Mouse (Mus musculus) stomach, embryonic 15.5 days (tissue): ENCODE measurements around the gene St6galnac3. TPM values are rescaled to one million over a fixed set of nuclear protein-coding genes. Genes with fewer than 3 reads are reported as not detected.

ENCODE experiments used
- ATAC-seq: fragments of 200-750 bp; cut with Nextera tagmentation; 2 replicates; pipeline ENCODE4 v1.8.0; 2017; ENCODE audit warnings: low read depth, moderate number of reproducible peaks, moderate TSS enrichment; ENCODE audit not compliant: insufficient read depth, low FRiP score
- H3K27ac ChIP-seq: fragments of 300-500 bp; sonication (generic); 2 replicates; pipeline ENCODE4 v1.5.1; 2015; ENCODE audit warnings: mild to moderate bottlenecking, inconsistent platforms
- H3K27me3 ChIP-seq: fragments of 300-500 bp; sonication (generic); replicated peaks from 2 replicates; pipeline ENCODE4 v1.6.1; 2015; ENCODE audit warnings: inconsistent platforms
- H3K36me3 ChIP-seq: fragments of 300-500 bp; sonication (generic); 2 replicates; pipeline ENCODE4 v1.6.1; 2015; ENCODE audit warnings: inconsistent platforms
- H3K4me1 ChIP-seq: fragments of 300-500 bp; sonication (generic); 2 replicates; pipeline ENCODE4 v1.6.1; 2015; ENCODE audit warnings: inconsistent platforms
- H3K4me2 ChIP-seq: fragments of 300-500 bp; sonication (generic); 2 replicates; pipeline ENCODE4 v1.6.1; 2015; ENCODE audit warnings: mild to moderate bottlenecking, inconsistent platforms
- H3K4me3 ChIP-seq: fragments of 300-500 bp; sonication (generic); replicated peaks from 2 replicates; pipeline ENCODE4 v1.5.1; 2015; ENCODE audit warnings: inconsistent platforms
- H3K9ac ChIP-seq: fragments of 300-500 bp; sonication (generic); 2 replicates; pipeline ENCODE4 v1.6.1; 2015; ENCODE audit warnings: inconsistent platforms
- H3K9me3 ChIP-seq: fragments of 300-500 bp; sonication (generic); 2 replicates; pipeline ENCODE4 v1.6.1; 2016; ENCODE audit warnings: inconsistent platforms
- WGBS: fragments of 180-500 bp; shearing (Covaris S2); methylation state at CpG from one replicate; pipeline ENCODE4 v1.1.7; 2015; 5-methylcytosine and 5-hydroxymethylcytosine counted together
- polyA plus RNA-seq: library from polyadenylated mRNA; unstranded; fragments of >200 nt; fragmentation: Nextera tagmentation; extraction: Ambion mirVana; gene quantifications from 2 replicates; pipeline ENCODE4 v1.2.1, GENCODE M21; 2015

Gene St6galnac3
- polyA plus RNA-seq, 1 experiment from 2014 or later: 36.6 TPM

DNA sequence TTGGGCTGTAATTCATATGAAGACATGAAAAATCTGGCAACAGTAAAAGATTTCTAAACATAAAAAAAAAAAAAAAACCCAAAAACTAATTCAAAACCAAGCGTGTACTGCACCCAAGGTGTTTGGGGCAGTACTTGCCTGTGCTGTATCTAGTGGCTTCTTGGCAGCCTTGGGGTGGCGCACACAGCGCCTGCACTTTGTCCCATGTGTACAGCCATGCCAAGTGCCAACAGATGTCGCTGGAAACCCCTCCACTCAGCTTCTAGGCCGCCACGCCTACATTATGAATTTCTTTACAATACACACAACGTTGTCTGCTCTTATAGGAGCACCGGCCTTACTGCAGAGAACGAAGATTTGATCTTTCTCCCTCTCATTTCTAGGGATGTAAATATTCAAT, 130.4 kb downstream of the St6galnac3 start:
- no peak for ATAC-seq
- Histone ChIP-seq H3K36me3 (no peaks in the 10 kb centered on the region), H3K9me3 (no peaks in the 10 kb centered on the region), H3K4me2 (no peak overlapping the region), H3K9ac (no peak overlapping the region), H3K4me3 (no peak overlapping the region), H3K4me1 (no peaks in the 10 kb centered on the region), H3K27ac (no peak overlapping the region), H3K27me3 (no peaks in the 10 kb centered on the region)
- WGBS: 81% methylated on average over 9 of the region's 9 CpGs

DNA sequence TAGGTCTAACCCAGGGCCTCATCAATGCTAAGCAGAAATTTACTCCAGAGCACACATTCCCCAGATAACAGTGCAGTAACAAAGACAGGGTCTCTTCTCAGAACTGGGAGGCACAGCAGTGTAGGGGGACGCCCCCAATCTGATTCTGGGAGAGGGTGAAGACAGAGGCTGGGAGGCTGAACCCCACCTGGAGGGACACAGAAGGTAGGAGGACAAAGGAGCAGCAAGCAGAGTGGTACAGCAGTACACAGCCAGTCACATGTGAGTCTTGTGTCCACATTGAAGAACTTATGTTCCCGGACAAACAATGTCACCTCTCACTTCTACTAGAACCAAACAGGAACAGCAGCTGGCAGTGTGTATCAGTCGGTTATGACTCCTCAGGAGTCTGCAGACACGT, 131.0 kb downstream of the St6galnac3 start:
- H3K4me3 ChIP-seq: no peak overlapping the region
- no peaks in the 10 kb centered on the region for H3K9me3 ChIP-seq
- H3K4me1 ChIP-seq: no peaks in the 10 kb centered on the region
- no peak for ATAC-seq
- no peak overlapping the region for H3K4me2 ChIP-seq
- H3K9ac ChIP-seq: no peak overlapping the region
- no peaks in the 10 kb centered on the region for H3K36me3 ChIP-seq
- H3K27ac ChIP-seq: no peak overlapping the region
- WGBS: 56% methylated on average over 4 of the region's 4 CpGs
- H3K27me3 ChIP-seq: no peaks in the 10 kb centered on the region

DNA sequence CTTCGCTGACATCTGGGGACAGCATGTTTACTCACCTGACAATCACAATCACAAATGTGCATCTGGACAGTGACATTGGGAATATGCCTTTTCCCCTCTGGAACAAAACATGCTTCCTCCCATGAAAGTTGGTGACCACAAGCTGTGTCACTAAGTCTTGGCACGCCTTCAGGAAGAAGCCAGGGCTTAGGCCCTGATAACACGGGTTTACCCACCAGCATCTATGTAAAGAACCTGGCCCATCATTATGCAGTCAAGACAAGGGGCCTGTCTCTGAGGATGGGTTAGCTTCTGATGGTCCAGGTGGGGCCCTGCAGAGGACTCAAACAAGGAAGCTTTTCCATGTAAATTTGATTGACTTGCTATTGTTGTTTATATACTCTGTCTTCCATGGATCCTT, 131.9 kb downstream of the St6galnac3 start:
- WGBS: 78% methylated on average over 3 of the region's 3 CpGs

DNA sequence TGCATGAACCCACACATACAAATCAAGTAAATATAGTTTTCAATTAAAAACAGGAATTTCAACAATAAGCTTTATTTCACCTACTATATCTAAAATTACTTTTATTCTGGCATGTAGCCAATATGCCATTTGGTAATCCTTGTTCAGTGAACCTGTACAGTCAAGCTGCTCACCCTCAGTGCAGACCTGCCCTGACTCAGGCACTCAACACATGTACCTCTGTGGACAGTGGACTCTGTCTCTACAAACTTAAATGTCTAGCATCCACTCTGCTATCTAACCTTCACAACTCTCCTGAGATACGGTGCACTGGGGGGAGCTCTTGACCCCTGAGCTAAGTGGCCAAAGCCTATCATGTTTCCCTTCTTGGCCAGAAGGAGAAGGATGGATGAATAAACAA, 137.4 kb downstream of the St6galnac3 start:
- H3K27ac ChIP-seq: no peak overlapping the region
- no peak overlapping the region for H3K9ac ChIP-seq
- no peak overlapping the region for H3K4me3 ChIP-seq
- WGBS: 22% methylated on average over 1 of the region's 1 CpGs
- ATAC-seq: no peak
- H3K27me3 ChIP-seq: no peaks in the 10 kb centered on the region
- no peaks in the 10 kb centered on the region for H3K9me3 ChIP-seq
- no peaks in the 10 kb centered on the region for H3K4me1 ChIP-seq
- H3K4me2 ChIP-seq: no peak overlapping the region
- no peaks in the 10 kb centered on the region for H3K36me3 ChIP-seq

More for the DNA sequence above, 131.9 kb downstream of the St6galnac3 start:
- H3K27me3 ChIP-seq: no peaks in the 10 kb centered on the region
- no peaks in the 10 kb centered on the region for H3K36me3 ChIP-seq
- no peak overlapping the region for H3K27ac ChIP-seq
- no peak overlapping the region for H3K4me3 ChIP-seq
- H3K9ac ChIP-seq: no peak overlapping the region
- no peaks in the 10 kb centered on the region for H3K4me1 ChIP-seq
- ATAC-seq: no peak
- no peaks in the 10 kb centered on the region for H3K9me3 ChIP-seq
- H3K4me2 ChIP-seq: no peak overlapping the region

DNA sequence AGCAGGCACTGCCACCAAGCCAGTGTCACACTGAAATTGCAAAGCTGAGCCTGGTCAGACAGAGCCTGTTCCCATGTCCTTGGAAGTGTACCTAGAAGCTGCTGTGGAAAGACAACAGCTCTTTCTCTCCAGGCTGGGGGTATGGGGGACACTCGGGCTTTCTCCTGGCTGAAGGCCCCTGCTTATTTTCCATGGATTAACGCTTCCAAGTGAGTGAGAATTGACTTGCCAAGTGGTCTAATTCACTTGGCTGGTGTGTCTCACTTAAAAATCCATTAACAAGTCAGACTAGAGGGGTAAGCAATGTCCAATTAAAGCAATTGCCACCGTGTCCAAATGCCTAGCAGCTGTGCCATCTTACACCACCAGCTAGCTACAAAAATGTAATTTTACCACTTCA, 140.1 kb downstream of the St6galnac3 start:
- H3K9me3 ChIP-seq: no peaks in the 10 kb centered on the region
- no peaks in the 10 kb centered on the region for H3K27me3 ChIP-seq
- no peak overlapping the region for H3K27ac ChIP-seq
- WGBS: 80% methylated on average over 3 of the region's 3 CpGs
- no peaks in the 10 kb centered on the region for H3K36me3 ChIP-seq
- H3K9ac ChIP-seq: no peak overlapping the region
- no peaks in the 10 kb centered on the region for H3K4me1 ChIP-seq
- no peak for ATAC-seq
- no peak overlapping the region for H3K4me2 ChIP-seq
- H3K4me3 ChIP-seq: no peak overlapping the region

DNA sequence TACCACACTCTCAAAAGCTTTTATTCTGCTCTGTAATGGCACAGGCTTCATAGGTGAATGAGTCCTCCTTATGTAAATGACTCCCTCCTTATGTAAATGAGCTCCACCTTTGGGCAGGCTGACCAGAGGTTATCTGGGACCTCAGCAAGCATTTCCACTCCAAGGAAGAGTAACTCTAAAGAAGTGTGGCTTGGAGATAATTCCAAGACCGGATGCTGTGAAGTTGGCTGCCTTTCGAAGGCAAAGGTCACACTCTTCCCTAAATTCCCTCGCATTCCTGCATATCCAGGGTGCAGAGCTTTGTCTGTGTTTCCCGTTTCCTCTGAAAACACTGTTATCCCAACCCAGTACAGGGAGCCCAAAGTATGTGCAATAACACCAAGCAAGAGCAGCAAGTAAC, 142.9 kb downstream of the St6galnac3 start:
- H3K9me3 ChIP-seq: no peaks in the 10 kb centered on the region
- no peak overlapping the region for H3K27ac ChIP-seq
- H3K4me3 ChIP-seq: no peak overlapping the region
- WGBS: 40% methylated on average over 4 of the region's 4 CpGs
- no peak for ATAC-seq
- no peak overlapping the region for H3K4me2 ChIP-seq
- H3K36me3 ChIP-seq: no peaks in the 10 kb centered on the region
- H3K4me1 ChIP-seq: no peaks in the 10 kb centered on the region
- no peaks in the 10 kb centered on the region for H3K27me3 ChIP-seq
- no peak overlapping the region for H3K9ac ChIP-seq

DNA sequence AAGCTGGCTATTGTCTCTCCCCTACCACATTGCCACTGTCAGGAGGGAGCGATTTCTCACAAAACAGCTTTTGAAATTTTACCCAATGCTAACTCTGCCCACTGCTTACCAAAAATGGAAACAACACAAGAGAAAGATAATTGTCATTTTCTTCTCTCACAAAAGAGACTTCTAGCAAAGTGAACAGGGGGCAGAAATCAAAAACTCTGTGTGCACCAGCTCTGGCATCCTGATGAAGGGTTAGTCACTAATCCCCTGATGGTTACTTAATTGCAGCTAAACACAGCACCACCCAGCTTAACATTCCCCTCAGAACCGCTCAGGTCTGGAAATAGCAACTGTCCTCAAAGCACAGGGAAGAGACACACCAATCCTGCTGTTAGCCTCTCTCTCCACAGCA, 144.3 kb downstream of the St6galnac3 start:
- Histone ChIP-seq H3K4me1 (no peaks in the 10 kb centered on the region), H3K9me3 (no peaks in the 10 kb centered on the region), H3K36me3 (no peaks in the 10 kb centered on the region), H3K27me3 (no peaks in the 10 kb centered on the region), H3K27ac (no peak overlapping the region), H3K4me2 (no peak overlapping the region), H3K4me3 (no peak overlapping the region), H3K9ac (no peak overlapping the region)
- no peak for ATAC-seq
- 72% methylated on average over 2 of the region's 2 CpGs for WGBS

DNA sequence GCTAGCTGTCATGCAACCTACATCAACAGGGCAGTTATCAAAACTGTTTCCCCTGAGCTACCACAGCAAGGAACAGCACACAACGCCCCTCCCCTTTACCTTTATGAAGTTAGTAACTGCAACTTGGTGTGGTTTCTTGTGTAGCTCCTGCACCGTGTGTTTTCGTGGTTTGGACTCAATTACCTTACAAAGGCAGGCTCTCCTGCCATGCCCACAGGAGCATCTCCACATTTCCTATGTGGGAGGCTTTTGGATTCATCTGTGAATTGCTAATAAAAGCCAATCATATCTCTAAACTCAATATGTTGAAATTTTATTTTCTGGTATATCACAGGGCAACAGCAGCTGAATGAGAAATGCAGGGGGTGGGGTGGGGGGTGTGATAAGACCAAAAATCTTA, 144.8 kb downstream of the St6galnac3 start:
- H3K9ac ChIP-seq: no peak overlapping the region
- ATAC-seq: no peak
- no peaks in the 10 kb centered on the region for H3K9me3 ChIP-seq
- H3K4me1 ChIP-seq: no peaks in the 10 kb centered on the region
- no peak overlapping the region for H3K4me3 ChIP-seq
- H3K27ac ChIP-seq: no peak overlapping the region
- no peaks in the 10 kb centered on the region for H3K36me3 ChIP-seq
- no peak overlapping the region for H3K4me2 ChIP-seq
- 79% methylated on average over 3 of the region's 3 CpGs for WGBS
- no peaks in the 10 kb centered on the region for H3K27me3 ChIP-seq

DNA sequence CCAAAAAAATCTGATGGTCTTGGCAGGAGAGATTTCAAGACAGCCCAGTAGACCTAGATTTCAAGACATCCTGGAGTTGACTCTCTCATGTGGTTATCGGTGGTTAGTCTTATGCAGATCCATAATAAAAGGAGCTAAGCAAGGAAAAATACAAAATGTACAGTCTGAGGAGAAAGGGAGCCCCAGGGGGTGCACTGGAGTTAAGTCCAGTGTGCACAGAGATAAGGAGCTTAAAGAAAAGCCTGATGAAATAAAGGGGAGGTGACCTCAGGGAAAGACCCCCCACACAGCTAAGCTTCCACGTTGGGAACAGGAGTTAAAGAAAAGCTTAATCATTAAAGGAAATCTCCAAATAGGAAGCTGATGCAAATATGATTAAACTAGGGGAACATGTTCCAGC, 147.7 kb downstream of the St6galnac3 start:
- H3K9me3 ChIP-seq: no peaks in the 10 kb centered on the region
- ATAC-seq: no peak
- no peak overlapping the region for H3K9ac ChIP-seq
- no peaks in the 10 kb centered on the region for H3K36me3 ChIP-seq
- WGBS: 62% methylated on average over 2 of the region's 2 CpGs
- H3K27ac ChIP-seq: no peak overlapping the region
- no peak overlapping the region for H3K4me2 ChIP-seq
- H3K4me3 ChIP-seq: no peak overlapping the region
- H3K4me1 ChIP-seq: no peaks in the 10 kb centered on the region
- no peaks in the 10 kb centered on the region for H3K27me3 ChIP-seq

DNA sequence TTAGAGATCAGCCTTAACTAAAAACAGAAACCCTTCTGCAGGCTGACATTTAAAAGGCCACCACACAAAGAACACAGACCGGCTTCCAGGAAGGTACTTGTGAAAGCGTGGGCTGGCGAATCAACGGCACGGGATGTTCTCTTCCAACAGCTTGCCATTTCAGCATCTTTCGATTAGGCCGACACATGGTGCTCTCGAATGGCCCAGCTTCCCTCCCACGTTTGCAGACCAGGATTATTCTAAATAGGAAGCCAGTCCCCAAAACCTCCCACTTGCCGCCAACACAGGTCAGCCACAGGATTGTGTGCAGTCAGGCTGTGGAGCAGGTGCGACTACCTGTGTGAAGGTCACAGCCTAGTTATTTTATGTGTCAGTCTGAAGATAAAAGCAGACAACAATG, 153.8 kb downstream of the St6galnac3 start:
- H3K9me3 ChIP-seq: no peaks in the 10 kb centered on the region
- H3K27ac ChIP-seq: no peak overlapping the region
- no peak overlapping the region for H3K4me2 ChIP-seq
- H3K4me1 ChIP-seq: 0 out of 2 replicates have a peak, but pooled peaks cover 3% of the 10 kb centered on the region
- H3K36me3 ChIP-seq: no peaks in the 10 kb centered on the region
- H3K4me3 ChIP-seq: no peak overlapping the region
- WGBS: 85% methylated on average over 11 of the region's 11 CpGs
- no peak for ATAC-seq
- H3K27me3 ChIP-seq: no peaks in the 10 kb centered on the region
- H3K9ac ChIP-seq: no peak overlapping the region

DNA sequence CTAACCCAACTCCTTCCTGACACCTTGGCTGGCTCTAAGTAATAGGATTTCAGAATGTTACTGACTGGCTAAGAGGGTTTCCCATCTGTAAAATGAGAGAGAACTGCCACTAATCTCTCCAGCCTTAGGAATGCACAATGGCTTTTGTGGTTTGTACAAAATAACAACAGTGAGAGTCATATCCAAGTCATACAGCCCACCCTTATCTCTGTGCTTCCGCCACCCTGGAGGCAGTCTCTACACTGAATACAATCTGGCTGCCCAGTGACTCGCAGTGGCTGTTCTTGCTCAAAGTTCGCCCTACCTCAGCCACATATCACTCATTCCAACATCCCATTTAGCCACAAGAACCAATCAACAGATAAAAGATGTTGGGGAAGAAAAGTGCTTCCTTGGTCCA, 156.2 kb downstream of the St6galnac3 start:
- Histone ChIP-seq H3K9me3 (no peaks in the 10 kb centered on the region), H3K4me2 (no peak overlapping the region), H3K9ac (no peak overlapping the region), H3K27ac (no peak overlapping the region), H3K36me3 (no peaks in the 10 kb centered on the region), H3K4me1 (0 out of 2 replicates have a peak, but pooled peaks cover 3% of the 10 kb centered on the region), H3K27me3 (no peaks in the 10 kb centered on the region), H3K4me3 (no peak overlapping the region)
- no peak for ATAC-seq
- 91% methylated on average over 3 of the region's 3 CpGs for WGBS

DNA sequence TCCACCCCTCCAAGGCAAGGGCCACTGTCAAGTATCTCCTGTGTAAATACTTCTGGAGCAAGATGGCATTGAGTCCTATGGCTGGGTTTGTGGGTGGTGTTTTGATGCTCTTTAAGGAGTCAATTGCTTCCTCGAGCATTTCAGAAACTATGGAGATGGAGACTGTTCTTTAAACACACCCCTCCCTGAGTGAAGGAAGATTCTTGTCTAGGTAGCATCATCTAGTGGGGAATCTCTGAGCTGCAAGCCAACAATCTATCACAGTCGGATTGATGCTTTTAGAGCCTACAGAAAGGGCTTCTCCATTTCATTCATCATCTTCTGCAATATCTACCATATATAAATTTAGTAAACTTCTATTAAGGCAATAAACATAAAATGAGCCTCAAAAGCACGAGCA, 157.1 kb downstream of the St6galnac3 start:
- H3K4me1 ChIP-seq: 0 out of 2 replicates have a peak, but pooled peaks cover 3% of the 10 kb centered on the region
- no peaks in the 10 kb centered on the region for H3K27me3 ChIP-seq
- H3K4me3 ChIP-seq: no peak overlapping the region
- H3K36me3 ChIP-seq: no peaks in the 10 kb centered on the region
- 64% methylated on average over 3 of the region's 3 CpGs for WGBS
- H3K4me2 ChIP-seq: no peak overlapping the region
- H3K9me3 ChIP-seq: no peaks in the 10 kb centered on the region
- no peak overlapping the region for H3K9ac ChIP-seq
- H3K27ac ChIP-seq: no peak overlapping the region
- no peak for ATAC-seq

DNA sequence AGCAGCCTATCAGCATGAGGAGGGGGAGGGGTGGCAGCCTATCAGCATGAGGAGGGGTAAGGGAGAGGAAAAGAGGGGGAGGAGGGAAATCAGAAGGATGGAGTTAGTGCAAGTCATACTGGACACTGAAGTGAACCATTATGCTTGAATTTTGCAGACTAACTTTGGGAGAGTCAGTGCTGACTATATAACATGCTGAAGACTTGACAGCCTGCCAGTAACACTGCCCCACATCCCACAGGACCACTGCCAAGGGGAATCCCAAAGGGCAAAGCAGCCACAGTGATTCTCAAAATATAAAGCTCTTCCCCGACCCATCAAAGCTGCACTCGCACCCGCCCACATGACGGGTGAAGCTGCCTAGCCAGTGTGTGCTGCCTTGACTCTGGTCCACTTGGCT, 157.5 kb downstream of the St6galnac3 start:
- no peak overlapping the region for H3K4me3 ChIP-seq
- no peaks in the 10 kb centered on the region for H3K9me3 ChIP-seq
- ATAC-seq: no peak
- 0 out of 2 replicates have a peak, but pooled peaks cover 3% of the 10 kb centered on the region for H3K4me1 ChIP-seq
- no peaks in the 10 kb centered on the region for H3K36me3 ChIP-seq
- H3K4me2 ChIP-seq: no peak overlapping the region
- no peak overlapping the region for H3K27ac ChIP-seq
- no peaks in the 10 kb centered on the region for H3K27me3 ChIP-seq
- 79% methylated on average over 4 of the region's 4 CpGs for WGBS
- no peak overlapping the region for H3K9ac ChIP-seq
